Mouse (Mus musculus): ENCODE results near the gene Timm13.

Gene Timm13

GRCm38 (mm10) chr10:80904004-80904693 is 3.4 kb upstream of the Timm13 start:
- no peak for DNase-seq

- DNase-seq, result no peak
These were observed 2.5 kb upstream of the Timm13 start for GRCm38 (mm10) chr10:80903282-80903681.

- DNase-seq, result no peak
These were observed 1.6 kb upstream of the Timm13 start for GRCm38 (mm10) chr10:80902273-80902940.

GRCm38 (mm10) chr10:80901409-80902272 is 872 bp upstream of the Timm13 start:
- DNase-seq, result no peak

- DNase-seq, result no peak
These were observed 1.0 kb downstream of the Timm13 start for GRCm38 (mm10) chr10:80899591-80900317.

GRCm38 (mm10) chr10:80899074-80899473 is 1.7 kb downstream of the Timm13 start:
- no peak for DNase-seq

GRCm38 (mm10) chr10:80897861-80898510 is 2.8 kb downstream of the Timm13 start:
- DNase-seq, result peak; percentile 37

GRCm38 (mm10) chr10:80896581-80897485 is 3.9 kb downstream of the Timm13 start:
- DNase-seq, result no peak

GRCm38 (mm10) chr10:80895697-80896096 is 5.1 kb downstream of the Timm13 start:
- no peak for DNase-seq

GRCm38 (mm10) chr10:80895100-80895499 is 5.7 kb downstream of the Timm13 start:
- no peak for DNase-seq

GRCm38 (mm10) chr10:80887181-80887580 is 13.6 kb downstream of the Timm13 start:
- DNase-seq, result no peak

GRCm38 (mm10) chr10:80881301-80881700 is 19.5 kb downstream of the Timm13 start:
- DNase-seq, result peak; percentile 88

GRCm38 (mm10) chr10:80880901-80881300 is 19.9 kb downstream of the Timm13 start:
- no peak for DNase-seq

GRCm38 (mm10) chr10:80880131-80880641 is 20.6 kb downstream of the Timm13 start:
- peak; percentile 88 for DNase-seq

GRCm38 (mm10) chr10:80876594-80876993 is 24.2 kb downstream of the Timm13 start:
- DNase-seq, result no peak

- DNase-seq, result peak; percentile 80
These were observed 24.7 kb downstream of the Timm13 start for GRCm38 (mm10) chr10:80876028-80876427.

- no peak for DNase-seq
These were observed 26.7 kb downstream of the Timm13 start for GRCm38 (mm10) chr10:80874035-80874434.

- DNase-seq, result peak; percentile 26
These were observed 29.2 kb downstream of the Timm13 start, which contains the start of gene Tmprss9 for GRCm38 (mm10) chr10:80871581-80871980. TSS of gene Tmprss9 (plus strand) at chr10:80871848.

GRCm38 (mm10) chr10:80870993-80871392 is 29.8 kb downstream of the Timm13 start:
- no peak for DNase-seq

- no peak for DNase-seq
These were observed 36.3 kb downstream of the Timm13 start for GRCm38 (mm10) chr10:80864446-80864845.

- DNase-seq, result peak; percentile 72
These were observed 38.5 kb downstream of the Timm13 start for GRCm38 (mm10) chr10:80862305-80862704.
